Comparison of ENCODE assay signal across 20 mouse cellular contexts in the genomic region with DNA sequence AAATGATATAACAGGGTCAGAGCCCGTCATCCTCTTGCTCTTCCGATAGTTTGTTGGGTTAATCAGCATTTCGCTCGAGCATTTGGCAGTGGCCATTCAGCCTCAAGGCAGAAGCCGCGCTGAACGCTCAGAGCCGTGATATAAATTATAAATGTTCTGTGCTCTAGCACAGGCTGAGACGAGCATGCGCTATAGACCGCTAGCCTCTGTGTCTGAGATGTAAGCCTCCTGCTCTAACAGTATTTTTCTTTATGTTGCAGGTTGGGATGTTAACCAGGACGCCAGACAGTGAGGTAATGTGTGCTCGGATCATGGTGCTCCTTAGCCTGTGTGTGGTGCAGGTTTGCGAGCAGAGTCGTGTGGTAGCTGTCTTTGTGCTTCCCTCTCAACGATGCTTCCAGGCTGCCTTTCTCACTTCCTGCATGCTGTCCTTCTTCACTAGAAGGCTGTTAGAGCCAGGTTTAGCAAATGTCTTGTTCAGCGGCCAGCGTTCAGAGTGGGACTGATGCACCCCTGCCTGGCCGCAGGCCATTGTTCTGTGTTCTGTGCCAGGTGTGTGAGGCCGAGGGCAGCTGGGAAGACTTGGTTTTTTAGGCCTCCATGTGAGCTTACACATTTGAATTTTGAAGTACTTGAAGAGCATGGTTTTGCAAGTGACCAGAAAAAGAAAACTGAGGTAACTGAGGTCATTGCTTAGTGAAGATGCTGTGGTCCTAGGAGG. TPM values are rescaled to one million over a fixed set of nuclear protein-coding genes. Genes with fewer than 3 reads are reported as not detected.
A peak's percentile ranks its signal among the peaks of the same experiment; 100 is the strongest.
DNase-seq lines count a peak whose midpoint lies in the region; ATAC-seq and TF ChIP-seq lines count a peak whose summit lies in the region.
"Had no signal": no experiment of that assay in that cellular context is flagged by ENCODE, and none has a peak within 500 bp of the region (broad histone marks: within the 10 kb centered on the region; RNA-seq: fewer than 3 reads in every experiment).

No protein-coding gene starts in this region.

- no peaks in the 10 kb centered on the region for H3K27me3 ChIP-seq in E14TG2a.4 (ENCODE audit: insufficient read depth, low read length)
- H3K27me3 ChIP-seq in midbrain, embryonic 12.5 days = no peaks in the 10 kb centered on the region
- H3K27me3 ChIP-seq in neural tube, embryonic 14.5 days (ENCODE audit: control insufficient read depth, insufficient read depth, low read length) = no peaks in the 10 kb centered on the region
- no peaks in the 10 kb centered on the region for H3K27me3 ChIP-seq in forebrain, embryonic 12.5 days
- H3K27me3 ChIP-seq: embryonic facial prominence, embryonic 13.5 days; heart, embryonic 13.5 days; limb, embryonic 13.5 days; liver, embryonic 15.5 days had no signal

- H3K9ac ChIP-seq in midbrain, embryonic 12.5 days (replicated peaks) = no peak overlapping the region
- H3K9ac ChIP-seq in neural tube, embryonic 14.5 days (replicated peaks; ENCODE audit: low read depth, low read length) = no peak overlapping the region
- no peak overlapping the region for H3K9ac ChIP-seq in forebrain, embryonic 12.5 days
- H3K9ac ChIP-seq: embryonic facial prominence, embryonic 13.5 days; heart, embryonic 13.5 days; limb, embryonic 13.5 days; liver, embryonic 15.5 days had no signal

- H3K9me3 ChIP-seq in E14TG2a.4 (ENCODE audit: low read length) = no peaks in the 10 kb centered on the region
- H3K9me3 ChIP-seq in midbrain, embryonic 12.5 days = no peaks in the 10 kb centered on the region
- H3K9me3 ChIP-seq in neural tube, embryonic 14.5 days (ENCODE audit: control insufficient read depth, low read length) = no peaks in the 10 kb centered on the region
- H3K9me3 ChIP-seq in forebrain, embryonic 12.5 days = no peaks in the 10 kb centered on the region
- H3K9me3 ChIP-seq: embryonic facial prominence, embryonic 13.5 days; heart, embryonic 13.5 days; limb, embryonic 13.5 days; liver, embryonic 15.5 days had no signal

- ATAC-seq in midbrain, embryonic 12.5 days (ENCODE audit: low FRiP score, low read depth) = peak; percentile 68
- peak; percentile 69 for ATAC-seq in neural tube, embryonic 14.5 days (ENCODE audit: low read depth)
- no peak for ATAC-seq in forebrain, embryonic 12.5 days (ENCODE audit: low FRiP score)
- ATAC-seq: intestine, postnatal 0 days; lung, postnatal 0 days had no signal

- peaks cover 68% of the 10 kb centered on the region for H3K36me3 ChIP-seq in E14TG2a.4 (ENCODE audit: insufficient read depth, low read length)
- H3K36me3 ChIP-seq in midbrain, embryonic 12.5 days = peaks cover 68% of the 10 kb centered on the region
- H3K36me3 ChIP-seq in neural tube, embryonic 14.5 days (ENCODE audit: control insufficient read depth, insufficient read depth, low read length) = peaks cover 15% of the 10 kb centered on the region; the same call in 1 of the 2 replicates
- H3K36me3 ChIP-seq in forebrain, embryonic 12.5 days (replicated peaks) = peaks cover 47% of the 10 kb centered on the region

- no peak overlapping the region for H3K4me2 ChIP-seq in midbrain, embryonic 12.5 days (replicated peaks)
- H3K4me2 ChIP-seq in neural tube, embryonic 14.5 days (ENCODE audit: low read depth, low read length) = no peak overlapping the region
- no peak overlapping the region for H3K4me2 ChIP-seq in forebrain, embryonic 12.5 days
- H3K4me2 ChIP-seq: embryonic facial prominence, embryonic 13.5 days; heart, embryonic 13.5 days; limb, embryonic 13.5 days; liver, embryonic 15.5 days had no signal

- 0 out of 2 replicates have a peak overlapping the region, but pooled peaks have one; percentile 26 for H3K4me3 ChIP-seq in E14TG2a.4 (replicated peaks; ENCODE audit: low read length)
- no peak overlapping the region for H3K4me3 ChIP-seq in midbrain, embryonic 12.5 days
- no peak overlapping the region for H3K4me3 ChIP-seq in neural tube, embryonic 14.5 days (ENCODE audit: low read depth, low read length)
- no peak overlapping the region for H3K4me3 ChIP-seq in forebrain, embryonic 12.5 days (replicated peaks)
- H3K4me3 ChIP-seq: embryonic facial prominence, embryonic 13.5 days; heart, embryonic 13.5 days; limb, embryonic 13.5 days; liver, embryonic 15.5 days had no signal

- no peak for TF ChIP-seq CTCF in E14TG2a.4 (conservative IDR thresholded peaks at IDR 0.05; ENCODE audit: low read length)

- peaks cover 12% of the 10 kb centered on the region; the same call in 1 of the 2 replicates for H3K4me1 ChIP-seq in E14TG2a.4 (replicated peaks; ENCODE audit: low read depth, low read length)
- no peaks in the 10 kb centered on the region for H3K4me1 ChIP-seq in midbrain, embryonic 12.5 days
- no peaks in the 10 kb centered on the region for H3K4me1 ChIP-seq in neural tube, embryonic 14.5 days (ENCODE audit: control insufficient read depth, insufficient read depth, low read length)
- no peaks in the 10 kb centered on the region for H3K4me1 ChIP-seq in forebrain, embryonic 12.5 days
- H3K4me1 ChIP-seq: heart, embryonic 13.5 days; limb, embryonic 13.5 days; liver, embryonic 15.5 days had no signal

- peak; percentile 46 to 59 for DNase-seq in cerebellum, postnatal 10 days
- DNase-seq in cerebellum, postnatal 4 days (ENCODE audit: low spot score in 2 of 2) = no peak
- no peak for DNase-seq in thymus, postnatal 4 days
- DNase-seq in right cerebral cortex, postnatal 36 days (ENCODE audit: low spot score in 2 of 2) = no peak
- DNase-seq: adrenal gland, postnatal 25 days; cerebellum, adult 8-10 months; gastrocnemius, postnatal 36 days; heart, postnatal 4 days; layer of hippocampus, adult 9-11 months; right cerebral cortex, postnatal 14 days had no signal

- WGBS in midbrain, embryonic 12.5 days = 92% methylated on average over 20 of the region's 20 CpGs
- WGBS in neural tube, embryonic 14.5 days = 55% methylated on average over 20 of the region's 20 CpGs
- WGBS in forebrain, embryonic 12.5 days = 91% methylated on average over 20 of the region's 20 CpGs

- peak overlapping the region; percentile 44 for H3K27ac ChIP-seq in midbrain, embryonic 12.5 days (replicated peaks)
- H3K27ac ChIP-seq in neural tube, embryonic 14.5 days (ENCODE audit: low read depth, low read length) = peak overlapping the region; percentile 49
- no peak overlapping the region for H3K27ac ChIP-seq in forebrain, embryonic 12.5 days
- H3K27ac ChIP-seq: embryonic facial prominence, embryonic 13.5 days; heart, embryonic 13.5 days; limb, embryonic 13.5 days; liver, embryonic 15.5 days had no signal

RNA-seq across cellular contexts. Expression of a gene that starts 18.8 kb away (rescaled TPM):
- polyA plus RNA-seq in midbrain, embryonic 12.5 days (2016; fragmentation: Nextera tagmentation; extraction: Ambion mirVana) = 1.6 and 2.7 TPM in 2 replicates
- 1.8 and 2.7 TPM in 2 replicates for polyA plus RNA-seq in neural tube, embryonic 14.5 days (2014; fragmentation: Nextera tagmentation; extraction: Ambion mirVana)
- 1.5 and 2.4 TPM in 2 replicates for polyA plus RNA-seq in forebrain, embryonic 12.5 days (2016; fragmentation: Nextera tagmentation; extraction: Ambion mirVana)

RNA-seq across cellular contexts. Expression of a gene that starts 48.8 kb away (rescaled TPM):
- polyA plus RNA-seq in midbrain, embryonic 12.5 days (2016; fragmentation: Nextera tagmentation; extraction: Ambion mirVana) = 24.2 and 24.5 TPM in 2 replicates
- polyA plus RNA-seq in neural tube, embryonic 14.5 days (2014; fragmentation: Nextera tagmentation; extraction: Ambion mirVana) = 58.6 and 62.0 TPM in 2 replicates
- 20.8 and 22.0 TPM in 2 replicates for polyA plus RNA-seq in forebrain, embryonic 12.5 days (2016; fragmentation: Nextera tagmentation; extraction: Ambion mirVana)

Comparison
In these comparisons a context has a peak if more than half of its experiments do, and no peak if none do; other contexts are left out.
1. DNase-seq: peak in cerebellum, postnatal 10 days (2 of 2); none in cerebellum, postnatal 4 days (0 of 2), thymus, postnatal 4 days (single experiment) and right cerebral cortex, postnatal 36 days (0 of 2).